Comparison of ENCODE assay signal across 16 mouse cellular contexts in genomic region chr15:92364153-92364552, GRCm38 (mm10). TPM values are rescaled to one million over a fixed set of nuclear protein-coding genes. Genes with fewer than 3 reads are reported as not detected.
DNase-seq lines count a peak whose midpoint lies in the region; ATAC-seq and TF ChIP-seq lines count a peak whose summit lies in the region.
"Had no signal": no experiment of that assay in that cellular context is flagged by ENCODE, and none has a peak within 500 bp of the region (broad histone marks: within the 10 kb centered on the region; RNA-seq: fewer than 3 reads in every experiment).

No protein-coding gene starts in this region.

- no peaks in the 10 kb centered on the region for H3K9me3 ChIP-seq in heart, embryonic 12.5 days (replicated peaks)
- H3K9me3 ChIP-seq in lung, postnatal 0 days (ENCODE audit: low read length), result no peaks in the 10 kb centered on the region
- H3K9me3 ChIP-seq in forebrain, postnatal 0 days (ENCODE audit: low read length), result no peaks in the 10 kb centered on the region
- H3K9me3 ChIP-seq in heart, postnatal 0 days (replicated peaks; ENCODE audit: control insufficient read depth, low read length), result no peaks in the 10 kb centered on the region
- H3K9me3 ChIP-seq: lung, embryonic 15.5 days; midbrain, embryonic 12.5 days; stomach, embryonic 15.5 days had no signal

- intact Hi-C loops in heart, adult 2 months (cut with DNase I), result no loop called here

- no peak for TF ChIP-seq CTCF in heart, adult 2 months (IDR thresholded peaks at IDR 0.05)
- TF ChIP-seq CTCF in lung, postnatal 0 days (IDR thresholded peaks at IDR 0.05), result no peak
- TF ChIP-seq CTCF in lung, adult 2 months (IDR thresholded peaks at IDR 0.05; ENCODE audit: insufficient read depth, low read length), result no peak
- no peak for TF ChIP-seq CTCF in forebrain, postnatal 0 days (IDR thresholded peaks at IDR 0.05; ENCODE audit: low read depth)
- no peak for TF ChIP-seq CTCF in heart, postnatal 0 days (IDR thresholded peaks at IDR 0.05; ENCODE audit: low read depth)

- H3K79me2 ChIP-seq in heart, adult 2 months (replicated peaks; ENCODE audit: control insufficient read depth, insufficient read depth, low read length), result no peaks in the 10 kb centered on the region

- DNase-seq in heart, adult 2 months, result peak; percentile 40 to 56
- peak; percentile 5 for DNase-seq in lung, postnatal 0 days (ENCODE audit: low spot score)
- no peak for DNase-seq in lung, adult 2 months
- DNase-seq in forebrain, postnatal 0 days, result peak; percentile 76
- DNase-seq in heart, postnatal 0 days (ENCODE audit: low spot score), result peak; percentile 30
- no peak for DNase-seq in layer of hippocampus, adult 9-10 months (ENCODE audit: low spot score)
- DNase-seq: cerebellum, adult 11-12 months; liver; thymus, postnatal 14 days had no signal

- no peak overlapping the region for H3K4me2 ChIP-seq in heart, embryonic 12.5 days
- H3K4me2 ChIP-seq in lung, postnatal 0 days (replicated peaks; ENCODE audit: low read depth, low read length), result no peak overlapping the region
- H3K4me2 ChIP-seq in forebrain, postnatal 0 days (ENCODE audit: low read depth), result no peak overlapping the region
- peak overlapping the region; percentile 37 for H3K4me2 ChIP-seq in heart, postnatal 0 days (ENCODE audit: low read depth, low read length)
- H3K4me2 ChIP-seq: lung, embryonic 15.5 days; midbrain, embryonic 12.5 days; stomach, embryonic 15.5 days had no signal

- H3K4me3 ChIP-seq in heart, adult 2 months, result no peak overlapping the region
- H3K4me3 ChIP-seq in heart, embryonic 12.5 days, result no peak overlapping the region
- H3K4me3 ChIP-seq in lung, postnatal 0 days (ENCODE audit: low read depth, low read length), result no peak overlapping the region
- no peak overlapping the region for H3K4me3 ChIP-seq in lung, adult 2 months (replicated peaks; ENCODE audit: extremely low read depth, low read depth, low read length)
- H3K4me3 ChIP-seq in forebrain, postnatal 0 days (ENCODE audit: low read depth, low read length), result no peak overlapping the region
- H3K4me3 ChIP-seq in heart, postnatal 0 days (ENCODE audit: low read depth, low read length), result no peak overlapping the region
- H3K4me3 ChIP-seq: layer of hippocampus, adult 2 months; lung, embryonic 15.5 days; midbrain, embryonic 12.5 days; stomach, embryonic 15.5 days had no signal

- no peak for TF ChIP-seq POLR2A in heart, adult 2 months (IDR thresholded peaks at IDR 0.05; ENCODE audit: insufficient read depth, low read depth, low read length)
- no peak for TF ChIP-seq POLR2A in lung, adult 2 months (IDR thresholded peaks at IDR 0.05; ENCODE audit: borderline replicate concordance, extremely low read depth, low read depth, low read length)

- no peak overlapping the region for H3K9ac ChIP-seq in heart, adult 2 months (ENCODE audit: low read depth, low read length)
- H3K9ac ChIP-seq in heart, embryonic 12.5 days, result no peak overlapping the region
- no peak overlapping the region for H3K9ac ChIP-seq in lung, postnatal 0 days (replicated peaks; ENCODE audit: low read depth)
- H3K9ac ChIP-seq in forebrain, postnatal 0 days, result no peak overlapping the region
- no peak overlapping the region for H3K9ac ChIP-seq in heart, postnatal 0 days (replicated peaks; ENCODE audit: low read depth, low read length)
- H3K9ac ChIP-seq: lung, embryonic 15.5 days; midbrain, embryonic 12.5 days; stomach, embryonic 15.5 days had no signal

- no peaks in the 10 kb centered on the region; the same call in none of the 2 replicates for H3K4me1 ChIP-seq in heart, adult 2 months (ENCODE audit: control insufficient read depth, insufficient read depth, low read length)
- peaks cover 4% of the 10 kb centered on the region; the same call in 1 of the 2 replicates for H3K4me1 ChIP-seq in heart, embryonic 12.5 days (replicated peaks)
- no peaks in the 10 kb centered on the region for H3K4me1 ChIP-seq in lung, postnatal 0 days (ENCODE audit: insufficient read depth, low read depth, low read length)
- no peaks in the 10 kb centered on the region; the same call in none of the 2 replicates for H3K4me1 ChIP-seq in lung, adult 2 months (ENCODE audit: control insufficient read depth, insufficient read depth, low read length)
- peaks cover 4% of the 10 kb centered on the region; the same call in 1 of the 2 replicates for H3K4me1 ChIP-seq in forebrain, postnatal 0 days (ENCODE audit: insufficient read depth)
- peaks cover 5% of the 10 kb centered on the region; the same call in 1 of the 2 replicates for H3K4me1 ChIP-seq in heart, postnatal 0 days (ENCODE audit: control insufficient read depth, insufficient read depth)
- H3K4me1 ChIP-seq: midbrain, embryonic 12.5 days; stomach, embryonic 15.5 days had no signal

- ATAC-seq in heart, embryonic 12.5 days (ENCODE audit: insufficient number of reproducible peaks, low FRiP score), result no peak
- ATAC-seq in lung, postnatal 0 days, result no peak
- ATAC-seq in forebrain, postnatal 0 days, result peak; percentile 77
- ATAC-seq in heart, postnatal 0 days (ENCODE audit: insufficient read depth, low read depth), result peak; percentile 80
- ATAC-seq: intestine, embryonic 16.5 days had no signal

- no peaks in the 10 kb centered on the region for H3K27me3 ChIP-seq in heart, adult 2 months (ENCODE audit: control insufficient read depth, insufficient read depth, low read length)
- H3K27me3 ChIP-seq in heart, embryonic 12.5 days (replicated peaks), result no peaks in the 10 kb centered on the region
- H3K27me3 ChIP-seq in lung, postnatal 0 days (replicated peaks; ENCODE audit: insufficient read depth, low read length), result no peaks in the 10 kb centered on the region
- H3K27me3 ChIP-seq in forebrain, postnatal 0 days (ENCODE audit: insufficient read depth, low read length), result no peaks in the 10 kb centered on the region
- no peaks in the 10 kb centered on the region for H3K27me3 ChIP-seq in heart, postnatal 0 days (ENCODE audit: control insufficient read depth, insufficient read depth, low read length)
- H3K27me3 ChIP-seq: lung, embryonic 15.5 days; midbrain, embryonic 12.5 days; stomach, embryonic 15.5 days had no signal

- WGBS in heart, adult 2 months, result 30% methylated on average over 6 of the region's 6 CpGs
- WGBS in heart, embryonic 12.5 days, result 36% methylated on average over 6 of the region's 6 CpGs
- WGBS in lung, postnatal 0 days, result 24% methylated on average over 6 of the region's 6 CpGs
- 24% methylated on average over 6 of the region's 6 CpGs for WGBS in lung, adult 2 months
- WGBS in forebrain, postnatal 0 days, result 41% methylated on average over 6 of the region's 6 CpGs
- 15% methylated on average over 6 of the region's 6 CpGs for WGBS in heart, postnatal 0 days

- TF ChIP-seq EP300 in heart, adult 2 months (IDR thresholded peaks at IDR 0.05; ENCODE audit: insufficient read depth, low read depth, low read length), result no peak
- TF ChIP-seq EP300 in lung, postnatal 0 days (IDR thresholded peaks at IDR 0.05), result no peak
- no peak for TF ChIP-seq EP300 in heart, postnatal 0 days (IDR thresholded peaks at IDR 0.05; ENCODE audit: low read depth)

- H3K27ac ChIP-seq in heart, adult 2 months, result peak overlapping the region; percentile 65
- H3K27ac ChIP-seq in heart, embryonic 12.5 days (ENCODE audit: poor library complexity, severe bottlenecking), result no peak overlapping the region
- no peak overlapping the region for H3K27ac ChIP-seq in lung, postnatal 0 days (ENCODE audit: low read length)
- H3K27ac ChIP-seq in forebrain, postnatal 0 days (ENCODE audit: low read depth, low read length), result no peak overlapping the region
- H3K27ac ChIP-seq in heart, postnatal 0 days (ENCODE audit: low read depth), result peak overlapping the region; percentile 62
- H3K27ac ChIP-seq: layer of hippocampus, adult 2 months; lung, embryonic 15.5 days; midbrain, embryonic 12.5 days; stomach, embryonic 15.5 days had no signal

- H3K36me3 ChIP-seq in heart, adult 2 months (ENCODE audit: control insufficient read depth, insufficient read depth, low read length), result peaks cover 2% of the 10 kb centered on the region; the same call in 1 of the 2 replicates
- no peaks in the 10 kb centered on the region for H3K36me3 ChIP-seq in heart, embryonic 12.5 days
- H3K36me3 ChIP-seq in lung, postnatal 0 days (ENCODE audit: insufficient read depth, low read length), result no peaks in the 10 kb centered on the region
- no peaks in the 10 kb centered on the region for H3K36me3 ChIP-seq in forebrain, postnatal 0 days (ENCODE audit: insufficient read depth)
- H3K36me3 ChIP-seq in heart, postnatal 0 days (replicated peaks; ENCODE audit: control insufficient read depth, insufficient read depth, low read length), result no peaks in the 10 kb centered on the region
- H3K36me3 ChIP-seq: lung, embryonic 15.5 days; midbrain, embryonic 12.5 days; stomach, embryonic 15.5 days had no signal

RNA-seq across cellular contexts. Expression of gene Pdzrn4, which starts 32.5 kb away (rescaled TPM):
- 1 to 10 TPM; 2.7 to 3.5 TPM for total RNA-seq in heart, adult 2 months (2021)
- 0.90 and 1.7 TPM in 2 replicates for polyA plus RNA-seq in heart, adult 2 months (2012; rRNA removed)
- 0.57 and 0.80 TPM in 2 replicates for polyA plus RNA-seq in heart, embryonic 12.5 days (2016; fragmentation: Nextera tagmentation; extraction: Ambion mirVana)
- 0.60 and 0.70 TPM in 2 replicates for polyA plus RNA-seq in lung, postnatal 0 days (2015; fragmentation: Nextera tagmentation; extraction: Ambion mirVana)
- 0.17 and 0.18 TPM in 2 replicates for polyA plus RNA-seq in lung, adult 2 months (2012; rRNA removed)
- total RNA-seq in forebrain, postnatal 0 days (2014; rRNA removed), result 15.6 and 20.7 TPM in 2 replicates
- polyA plus RNA-seq in forebrain, postnatal 0 days (2015; fragmentation: Nextera tagmentation; extraction: Ambion mirVana), result 12.4 and 16.3 TPM in 2 replicates
- 0.46 and 3.1 TPM in 2 replicates for total RNA-seq in heart, postnatal 0 days (2014; rRNA removed; ENCODE audit: low replicate concordance)
- polyA plus RNA-seq in heart, postnatal 0 days (2015; fragmentation: Nextera tagmentation; extraction: Ambion mirVana), result 2.6 and 3.1 TPM in 2 replicates
- total RNA-seq: common myeloid progenitor, adult 5-6 weeks had no signal

Comparison
In these comparisons a context has a peak if more than half of its experiments do, and no peak if none do; other contexts are left out.
1. DNase-seq: peak in heart, adult 2 months (2 of 2), lung, postnatal 0 days (single experiment), forebrain, postnatal 0 days (single experiment) and heart, postnatal 0 days (single experiment); none in lung, adult 2 months (single experiment) and layer of hippocampus, adult 9-10 months (single experiment).
2. H3K27ac ChIP-seq: peak in heart, adult 2 months (single experiment) and heart, postnatal 0 days (single experiment); none in heart, embryonic 12.5 days (single experiment), lung, postnatal 0 days (single experiment) and forebrain, postnatal 0 days (single experiment).
3. ATAC-seq: peak in forebrain, postnatal 0 days (single experiment) and heart, postnatal 0 days (single experiment); none in heart, embryonic 12.5 days (single experiment) and lung, postnatal 0 days (single experiment).